Mouse (Mus musculus): ENCODE results near the gene Zbtb7b.

- TF ChIP-seq POLR2A (IDR thresholded peaks at IDR 0.05; ENCODE audit: extremely low read depth, insufficient read depth, low read length) (no peak), CTCF (IDR thresholded peaks at IDR 0.05; ENCODE audit: extremely low read depth, insufficient read depth, low read length) (no peak)
These were observed 836 bp upstream of the Zbtb7b start for GRCm38 (mm10) chr3:89395419-89395805.

All from cortical plate, adult 2 months (tissue).